Mouse (Mus musculus): Measurements from ENCODE around the gene Cidec. TPM values are rescaled to one million over a fixed set of nuclear protein-coding genes. Genes with fewer than 3 reads are reported as not detected.
A peak's percentile ranks its signal among the peaks of the same experiment; 100 is the strongest.

Cidec gene
- polyA plus RNA-seq, 1 experiment from 2014 or later = 1.3 TPM

DNA sequence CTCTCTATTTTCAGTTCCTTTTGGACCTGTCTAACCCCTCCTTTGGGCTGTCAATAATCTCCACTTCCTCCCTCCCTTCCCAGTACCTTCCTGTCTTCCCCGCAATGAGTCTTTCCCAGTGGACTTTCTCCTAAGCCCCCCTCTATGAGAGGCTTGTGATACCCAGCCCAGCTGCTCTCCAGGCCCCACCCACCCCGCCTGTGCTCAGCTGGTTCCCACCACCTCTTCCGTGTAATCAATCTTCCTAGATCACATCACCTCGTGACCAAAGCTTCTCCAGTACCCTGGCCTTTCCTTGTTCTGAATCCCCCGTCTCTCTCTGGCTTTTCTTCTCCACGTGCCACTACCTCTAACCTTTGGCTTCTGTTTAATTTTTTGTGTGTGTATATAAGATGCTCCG, 41.8 kb upstream of the Cidec start:
- DNase-seq (ENCODE audit: low spot score) = no peak
- Histone ChIP-seq H3K4me1 (ENCODE audit: insufficient read depth, low read depth, low read length) (peaks cover 1% of the 10 kb centered on the region; the same call in 1 of the 2 replicates), H3K4me2 (replicated peaks; ENCODE audit: low read depth, low read length) (no peak overlapping the region), H3K27ac (ENCODE audit: low read length) (no peak overlapping the region), H3K9ac (replicated peaks; ENCODE audit: low read depth) (no peak overlapping the region), H3K9me3 (ENCODE audit: low read length) (no peaks in the 10 kb centered on the region), H3K27me3 (replicated peaks; ENCODE audit: insufficient read depth, low read length) (no peaks in the 10 kb centered on the region), H3K4me3 (ENCODE audit: low read depth, low read length) (no peak overlapping the region), H3K36me3 (ENCODE audit: insufficient read depth, low read length) (no peaks in the 10 kb centered on the region)
- ATAC-seq = no peak
- 30% methylated on average over 7 of the region's 7 CpGs for WGBS
- no peak for TF ChIP-seq CTCF (IDR thresholded peaks at IDR 0.05)
- no peak for TF ChIP-seq EP300 (IDR thresholded peaks at IDR 0.05)

DNA sequence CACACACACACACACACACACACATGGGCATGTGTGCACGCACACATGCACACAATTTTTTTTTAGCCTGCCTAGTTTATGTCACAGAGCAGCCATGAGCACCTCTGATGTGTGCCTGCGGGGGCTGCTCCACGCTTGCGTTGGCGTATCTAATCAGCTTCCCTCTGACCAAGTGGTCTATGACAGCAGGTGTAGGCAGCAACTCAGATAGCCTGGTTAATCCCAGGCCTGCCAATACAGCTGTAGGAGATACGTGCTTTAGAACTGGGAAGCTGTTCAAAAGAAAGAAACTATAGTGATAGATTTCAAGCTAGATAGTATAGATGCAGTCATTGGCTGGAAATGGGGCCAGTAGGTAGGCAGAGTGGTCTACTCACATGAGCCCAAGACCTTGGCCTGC, 38.2 kb upstream of the Cidec start:
- H3K9me3 ChIP-seq (ENCODE audit: low read length) = no peaks in the 10 kb centered on the region
- no peak overlapping the region for H3K9ac ChIP-seq (replicated peaks; ENCODE audit: low read depth)
- WGBS = 89% methylated on average over 6 of the region's 6 CpGs
- no peaks in the 10 kb centered on the region for H3K36me3 ChIP-seq (ENCODE audit: insufficient read depth, low read length)
- H3K27me3 ChIP-seq (replicated peaks; ENCODE audit: insufficient read depth, low read length) = no peaks in the 10 kb centered on the region
- H3K4me1 ChIP-seq (ENCODE audit: insufficient read depth, low read depth, low read length) = peaks cover 8% of the 10 kb centered on the region; the same call in 1 of the 2 replicates
- DNase-seq (ENCODE audit: low spot score) = no peak
- H3K4me2 ChIP-seq (replicated peaks; ENCODE audit: low read depth, low read length) = no peak overlapping the region
- ATAC-seq = no peak
- no peak for TF ChIP-seq CTCF (IDR thresholded peaks at IDR 0.05)
- TF ChIP-seq EP300 (IDR thresholded peaks at IDR 0.05) = no peak
- H3K27ac ChIP-seq (ENCODE audit: low read length) = no peak overlapping the region
- no peak overlapping the region for H3K4me3 ChIP-seq (ENCODE audit: low read depth, low read length)

DNA sequence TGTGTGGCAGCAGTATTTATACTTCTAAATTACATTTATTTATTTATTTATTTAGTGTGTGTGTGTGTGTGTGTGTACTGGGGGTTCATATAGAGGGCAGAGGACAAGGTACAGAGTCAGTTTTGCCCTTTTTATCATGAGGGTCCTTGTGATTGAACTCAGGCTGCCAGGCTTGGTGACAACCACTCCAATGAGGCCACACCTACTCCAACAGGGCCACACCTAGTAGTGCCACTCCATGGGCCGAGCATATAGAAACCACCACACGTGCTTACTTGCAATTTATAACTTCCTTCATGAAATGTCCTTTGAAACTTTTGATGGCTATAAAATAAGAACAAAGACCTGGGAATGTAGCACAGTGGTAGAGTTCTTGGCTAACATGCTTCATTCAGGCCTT, 37.7 kb upstream of the Cidec start:
- peaks cover 8% of the 10 kb centered on the region; the same call in 1 of the 2 replicates for H3K4me1 ChIP-seq (ENCODE audit: insufficient read depth, low read depth, low read length)
- H3K27ac ChIP-seq (ENCODE audit: low read length) = no peak overlapping the region
- no peak overlapping the region for H3K9ac ChIP-seq (replicated peaks; ENCODE audit: low read depth)
- 17% methylated on average over 2 of the region's 2 CpGs for WGBS
- H3K4me2 ChIP-seq (replicated peaks; ENCODE audit: low read depth, low read length) = no peak overlapping the region
- no peaks in the 10 kb centered on the region for H3K36me3 ChIP-seq (ENCODE audit: insufficient read depth, low read length)
- no peaks in the 10 kb centered on the region for H3K27me3 ChIP-seq (replicated peaks; ENCODE audit: insufficient read depth, low read length)
- no peak overlapping the region for H3K4me3 ChIP-seq (ENCODE audit: low read depth, low read length)
- no peaks in the 10 kb centered on the region for H3K9me3 ChIP-seq (ENCODE audit: low read length)
- TF ChIP-seq EP300 (IDR thresholded peaks at IDR 0.05) = no peak
- no peak for TF ChIP-seq CTCF (IDR thresholded peaks at IDR 0.05)
- ATAC-seq (no peak), DNase-seq (ENCODE audit: low spot score) (no peak)

DNA sequence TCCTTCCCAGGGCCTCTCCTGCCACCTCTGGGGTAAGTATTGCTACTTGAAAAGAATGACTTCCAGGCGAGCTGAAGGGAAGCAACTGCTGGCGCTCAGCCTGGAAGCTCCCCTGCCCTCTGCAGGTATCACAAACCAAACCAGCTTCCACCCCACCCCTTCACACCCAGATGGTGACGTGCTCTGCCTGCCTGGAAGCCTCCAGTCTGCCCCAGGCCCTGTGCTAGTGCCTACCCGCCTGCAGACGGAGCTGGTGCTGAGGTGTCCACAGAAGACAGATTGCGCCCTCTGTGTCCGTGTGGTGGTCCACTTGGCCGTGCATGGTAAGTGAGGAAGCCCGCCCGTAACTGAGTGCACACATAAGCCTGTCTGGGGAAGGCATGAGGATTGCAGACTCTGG, 36.5 kb upstream of the Cidec start:
- Histone ChIP-seq H3K4me2 (replicated peaks; ENCODE audit: low read depth, low read length) (peak overlapping the region; percentile 69), H3K27ac (ENCODE audit: low read length) (peak overlapping the region; percentile 72; the same call in 1 of the 2 replicates), H3K4me3 (ENCODE audit: low read depth, low read length) (peak overlapping the region; percentile 38), H3K36me3 (ENCODE audit: insufficient read depth, low read length) (no peaks in the 10 kb centered on the region), H3K9me3 (ENCODE audit: low read length) (no peaks in the 10 kb centered on the region), H3K27me3 (replicated peaks; ENCODE audit: insufficient read depth, low read length) (no peaks in the 10 kb centered on the region), H3K9ac (replicated peaks; ENCODE audit: low read depth) (no peak overlapping the region), H3K4me1 (ENCODE audit: insufficient read depth, low read depth, low read length) (peaks cover 8% of the 10 kb centered on the region; the same call in 1 of the 2 replicates)
- ATAC-seq = peak; percentile 19
- WGBS = 51% methylated on average over 10 of the region's 10 CpGs
- DNase-seq (ENCODE audit: low spot score) = peak; percentile 31
- no peak for TF ChIP-seq EP300 (IDR thresholded peaks at IDR 0.05)
- peak; percentile 37; the same call in 1 of the 2 replicates for TF ChIP-seq CTCF (IDR thresholded peaks at IDR 0.05)

DNA sequence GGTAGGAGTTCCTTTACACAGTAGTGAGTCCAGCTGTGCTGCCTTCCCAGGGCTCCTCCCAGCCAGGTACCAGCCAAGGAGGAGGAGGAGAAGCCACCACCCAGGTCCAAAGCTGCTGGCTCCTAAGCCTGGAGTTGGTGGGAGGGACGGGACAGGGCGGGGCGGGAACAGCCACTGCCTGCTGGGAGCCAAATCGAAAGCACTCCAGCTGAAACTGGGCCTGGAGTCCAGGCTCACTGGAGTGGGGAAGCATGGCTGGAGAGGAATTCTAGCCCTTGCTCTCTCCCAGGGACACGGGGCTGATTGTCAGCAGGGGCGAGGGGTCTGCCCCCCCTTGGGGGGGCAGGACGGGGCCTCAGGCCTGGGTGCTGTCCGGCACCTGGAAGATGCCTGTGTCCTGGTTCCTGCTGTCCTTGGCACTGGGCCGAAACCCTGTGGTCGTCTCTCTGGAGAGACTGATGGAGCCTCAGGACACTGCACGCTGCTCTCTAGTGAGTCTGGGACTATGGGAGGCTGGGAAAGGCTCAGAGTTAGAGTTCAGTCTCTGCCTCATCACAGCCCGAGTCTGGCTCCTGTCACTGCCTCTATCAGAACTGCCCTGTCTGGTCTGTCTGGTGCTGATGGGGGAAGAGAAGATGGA, 35.9 kb upstream of the Cidec start, which contains the start of gene Il17rc:
Gene Il17rc, plus strand, starts transcription at position 131 of the 640 bp plus-strand sequence.
- Histone ChIP-seq H3K9me3 (ENCODE audit: low read length) (no peaks in the 10 kb centered on the region), H3K4me1 (ENCODE audit: insufficient read depth, low read depth, low read length) (peaks cover 8% of the 10 kb centered on the region; the same call in 1 of the 2 replicates), H3K9ac (replicated peaks; ENCODE audit: low read depth) (peak within 1 kb of the TSS; percentile 60), H3K4me2 (replicated peaks; ENCODE audit: low read depth, low read length) (peak within 1 kb of the TSS; percentile 69), H3K36me3 (ENCODE audit: insufficient read depth, low read length) (no peaks in the 10 kb centered on the region), H3K27ac (ENCODE audit: low read length) (peak within 1 kb of the TSS; percentile 72), H3K27me3 (replicated peaks; ENCODE audit: insufficient read depth, low read length) (no peaks in the 10 kb centered on the region), H3K4me3 (ENCODE audit: low read depth, low read length) (peak within 1 kb of the TSS; percentile 38)
- 12% methylated on average over 11 of the region's 12 CpGs for WGBS
- DNase-seq (ENCODE audit: low spot score) (peak; percentile 88), ATAC-seq (peak; percentile 85)
- TF ChIP-seq CTCF (IDR thresholded peaks at IDR 0.05) (no peak), EP300 (IDR thresholded peaks at IDR 0.05) (no peak)

DNA sequence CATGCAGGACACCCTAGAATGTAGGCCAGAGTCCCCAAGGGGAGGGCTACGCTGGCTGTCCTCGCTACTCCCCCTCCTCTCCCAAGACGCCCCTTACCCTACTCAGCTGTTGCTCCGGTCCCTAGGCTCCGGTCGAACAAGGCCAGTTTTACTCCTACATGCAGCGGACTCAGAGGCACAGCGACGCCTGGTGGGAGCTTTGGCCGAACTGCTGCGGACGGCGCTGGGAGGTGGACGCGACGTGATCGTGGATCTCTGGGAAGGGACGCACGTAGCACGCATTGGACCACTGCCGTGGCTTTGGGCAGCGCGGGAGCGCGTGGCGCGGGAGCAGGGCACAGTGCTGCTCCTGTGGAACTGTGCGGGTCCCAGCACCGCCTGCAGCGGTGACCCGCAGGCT, 33.9 kb upstream of the Cidec start:
- Histone ChIP-seq H3K9me3 (ENCODE audit: low read length) (no peaks in the 10 kb centered on the region), H3K9ac (replicated peaks; ENCODE audit: low read depth) (no peak overlapping the region; the same call in 1 of the 2 replicates), H3K36me3 (ENCODE audit: insufficient read depth, low read length) (no peaks in the 10 kb centered on the region), H3K4me3 (ENCODE audit: low read depth, low read length) (peak overlapping the region; percentile 20), H3K27me3 (replicated peaks; ENCODE audit: insufficient read depth, low read length) (no peaks in the 10 kb centered on the region), H3K27ac (ENCODE audit: low read length) (no peak overlapping the region), H3K4me2 (replicated peaks; ENCODE audit: low read depth, low read length) (peak overlapping the region; percentile 64), H3K4me1 (ENCODE audit: insufficient read depth, low read depth, low read length) (peaks cover 8% of the 10 kb centered on the region; the same call in 1 of the 2 replicates)
- under 1% methylated on average over 27 of the region's 31 CpGs for WGBS
- TF ChIP-seq CTCF (IDR thresholded peaks at IDR 0.05) (peak; percentile 94), EP300 (IDR thresholded peaks at IDR 0.05) (no peak)
- ATAC-seq (peak; percentile 71), DNase-seq (ENCODE audit: low spot score) (peak; percentile 75)

Measured in lung, postnatal 0 days (tissue).